Mouse (Mus musculus) erythroblast, embryonic 14.5 days (primary cell): ENCODE results near the gene Bcat1.

Experiments used
- GATA1 ChIP-seq: IDR thresholded peaks from 2 replicates; pipeline ENCODE4 v1.6.1; 2012; ENCODE audit warnings: low read length, inconsistent platforms, mixed read lengths
- TAL1 ChIP-seq: IDR thresholded peaks from 3 replicates; pipeline ENCODE4 v1.6.1; 2012; ENCODE audit warnings: low read length, inconsistent platforms, mixed read lengths

GRCm38 (mm10) chr6:145040732-145041131 lies 35.3 kb downstream of the Bcat1 start:
- TF ChIP-seq GATA1 = no peak
- no peak for TF ChIP-seq TAL1
